ENCODE assay signal across 8 mouse cellular contexts in genomic region chr10:5803739-5804138, GRCm38 (mm10). TPM values are rescaled to one million over a fixed set of nuclear protein-coding genes. Genes with fewer than 3 reads are reported as not detected.
DNase-seq lines count a peak whose midpoint lies in the region; ATAC-seq and TF ChIP-seq lines count a peak whose summit lies in the region.

No protein-coding gene starts in this region.

- TF ChIP-seq POLR2A in spleen, adult 2 months (IDR thresholded peaks at IDR 0.05; ENCODE audit: low read depth, low read length): no peak

- H3K9ac ChIP-seq in liver, embryonic 12.5 days: peak overlapping the region; percentile 95

- TF ChIP-seq CTCF in spleen, adult 2 months (IDR thresholded peaks at IDR 0.05; ENCODE audit: extremely low read depth, insufficient read depth, insufficient read length, insufficient replicate concordance): no peak

- DNase-seq in cerebellum, adult 9-10 months: peak; percentile 41
- no peak for DNase-seq in spleen, adult 2 months (ENCODE audit: low read depth in 1 of 2, low spot score in 2 of 2)
- no peak for DNase-seq in spleen, postnatal 10 days (ENCODE audit: low spot score in 2 of 2)
- no peak for DNase-seq in frontal cortex, adult 2 months (ENCODE audit: extremely low spot score in 1 of 2, low spot score in 1 of 2)
- DNase-seq in yolk sac, embryonic 10.5 days (ENCODE audit: low spot score): no peak
- no peak for DNase-seq in thymus, postnatal 14 days

- ATAC-seq in cerebellum, adult (ENCODE audit: insufficient number of reproducible peaks, low FRiP score, low TSS enrichment): no peak
- ATAC-seq in liver, embryonic 12.5 days: no peak

- peak overlapping the region; percentile 12; the same call in 1 of the 2 replicates for H3K4me3 ChIP-seq in spleen, adult 2 months (ENCODE audit: extremely low read depth, insufficient read depth, insufficient read length)
- peak overlapping the region; percentile 98 for H3K4me3 ChIP-seq in liver, embryonic 12.5 days

- H3K36me3 ChIP-seq in spleen, adult 2 months (ENCODE audit: control insufficient read depth, insufficient read depth, low read length): peaks cover 17% of the 10 kb centered on the region
- peaks cover 51% of the 10 kb centered on the region for H3K36me3 ChIP-seq in liver, embryonic 12.5 days

- no peaks in the 10 kb centered on the region for H3K9me3 ChIP-seq in liver, embryonic 12.5 days (replicated peaks)

- H3K27ac ChIP-seq in spleen, adult 2 months (ENCODE audit: insufficient read depth, low read length): no peak overlapping the region
- H3K27ac ChIP-seq in liver, embryonic 12.5 days: peak overlapping the region; percentile 68

- WGBS in spleen, adult 2 months: 9% methylated on average over 1 of the region's 1 CpGs
- WGBS in liver, embryonic 12.5 days (ENCODE audit: insufficient replicate concordance): 8% methylated on average over 1 of the region's 1 CpGs

- H3K4me1 ChIP-seq in spleen, adult 2 months (ENCODE audit: control insufficient read depth, insufficient read depth, insufficient read length): peaks cover 5% of the 10 kb centered on the region; the same call in 1 of the 2 replicates
- peaks cover 55% of the 10 kb centered on the region for H3K4me1 ChIP-seq in liver, embryonic 12.5 days

- H3K27me3 ChIP-seq in spleen, adult 2 months (ENCODE audit: control insufficient read depth, insufficient read depth, low read length): no peaks in the 10 kb centered on the region
- H3K27me3 ChIP-seq in liver, embryonic 12.5 days (replicated peaks): no peaks in the 10 kb centered on the region

- peak overlapping the region; percentile 91 for H3K4me2 ChIP-seq in liver, embryonic 12.5 days

RNA-seq across cellular contexts. Expression of gene Fbxo5, which starts 1.7 kb away (rescaled TPM):
- 2.9 and 3.5 TPM in 2 replicates for polyA plus RNA-seq in spleen, adult 2 months (2012; rRNA removed)
- polyA plus RNA-seq in liver, embryonic 12.5 days (2016; fragmentation: Nextera tagmentation; extraction: Ambion mirVana): 94.0 and 95.6 TPM in 2 replicates
- 1.8 and 2.6 TPM in 2 replicates for polyA plus RNA-seq in frontal cortex, adult 2 months (2012; rRNA removed)

RNA-seq across cellular contexts. Expression of gene Mtrf1l, which starts 20.0 kb away (rescaled TPM):
- polyA plus RNA-seq in spleen, adult 2 months (2012; rRNA removed): 1.9 and 2.2 TPM in 2 replicates
- polyA plus RNA-seq in liver, embryonic 12.5 days (2016; fragmentation: Nextera tagmentation; extraction: Ambion mirVana): 9.3 and 10.0 TPM in 2 replicates
- 6.5 and 8.1 TPM in 2 replicates for polyA plus RNA-seq in frontal cortex, adult 2 months (2012; rRNA removed)

Comparison
In these comparisons a context has a peak if more than half of its experiments do, and no peak if none do; other contexts are left out.
1. RNA of gene Fbxo5, which starts 1.7 kb away (polyA plus RNA-seq): 94.0 to 95.6 TPM in liver, embryonic 12.5 days; 2.9 to 3.5 TPM in spleen, adult 2 months and 1.8 to 2.6 TPM in frontal cortex, adult 2 months; every median in the first group is over 10 times any median in the second.